Mouse (Mus musculus) thymus, adult 18-20 months (tissue): Measurements from ENCODE around the gene Polg2.
"Not testable (repeated sequence)": the region's sequence is repeated elsewhere in the genome, so short reads cannot be mapped to it uniquely, and the experiment has no call there.

Experiments
- DNase-seq, 2 experiments: peaks; one replicate each; pipeline ENCODE4 v3.0.0; 2022; ENCODE audit warnings: mixed read lengths in 2 of 2

Gene Polg2

GRCm38 (mm10) chr11:106788775-106789459, 9.6 kb upstream of the Polg2 start, which contains the start of the genes Ddx5 and Cep95:
TSS of gene Ddx5 (minus strand) at chr11:106789185.
TSS of gene Cep95 (plus strand) at chr11:106789252.
- DNase-seq, result peak; percentile 95 to 98

GRCm38 (mm10) chr11:106788026-106788774, 8.9 kb upstream of the Polg2 start:
- DNase-seq, result peak; percentile 94

GRCm38 (mm10) chr11:106787131-106788025, 8.0 kb upstream of the Polg2 start:
- peak; percentile 82 to 83 for DNase-seq

GRCm38 (mm10) chr11:106785043-106785442, 5.7 kb upstream of the Polg2 start:
- no peak for DNase-seq

- no peak for DNase-seq
These were observed 5.1 kb upstream of the Polg2 start for GRCm38 (mm10) chr11:106784476-106784875.

GRCm38 (mm10) chr11:106782841-106783764, 3.8 kb upstream of the Polg2 start:
- DNase-seq, result no peak

- not testable (repeated sequence) for DNase-seq
These were observed 2.9 kb upstream of the Polg2 start for GRCm38 (mm10) chr11:106782271-106782670.

GRCm38 (mm10) chr11:106780590-106781220, 1.4 kb upstream of the Polg2 start:
- DNase-seq, result no peak

- DNase-seq, result no peak
These were observed 720 bp upstream of the Polg2 start for GRCm38 (mm10) chr11:106780089-106780425.

GRCm38 (mm10) chr11:106778589-106779387, 549 bp downstream of the Polg2 start:
- DNase-seq, result no peak

- DNase-seq, result no peak
These were observed 1.2 kb downstream of the Polg2 start for GRCm38 (mm10) chr11:106778132-106778531.

- DNase-seq, result no peak
These were observed 1.9 kb downstream of the Polg2 start for GRCm38 (mm10) chr11:106777395-106777794.

- DNase-seq, result no peak
These were observed 2.4 kb downstream of the Polg2 start for GRCm38 (mm10) chr11:106776960-106777359.

- DNase-seq, result no peak
These were observed 6.3 kb downstream of the Polg2 start for GRCm38 (mm10) chr11:106773061-106773460.

- no peak for DNase-seq
These were observed 9.0 kb downstream of the Polg2 start for GRCm38 (mm10) chr11:106770195-106770974.

- DNase-seq, result no peak
These were observed 11.8 kb downstream of the Polg2 start for GRCm38 (mm10) chr11:106767516-106767915.

- DNase-seq, result no peak
These were observed 12.7 kb downstream of the Polg2 start for GRCm38 (mm10) chr11:106766611-106767162.

GRCm38 (mm10) chr11:106762800-106763185, 16.5 kb downstream of the Polg2 start:
- DNase-seq, result no peak

- DNase-seq, result peak; percentile 32 to 55
These were observed 17.1 kb downstream of the Polg2 start for GRCm38 (mm10) chr11:106762139-106762799.
